Mouse (Mus musculus): ENCODE data around the gene Pgk1.
"Not testable (repeated sequence)": the region's sequence is repeated elsewhere in the genome, so short reads cannot be mapped to it uniquely, and the experiment has no call there.

Pgk1 gene

GRCm38 (mm10) chrX:106186713-106187649 lies at the start of gene Pgk1:
Gene Pgk1, plus strand, starts transcription at chrX:106187100.
- DNase-seq: peak; percentile 97

GRCm38 (mm10) chrX:106139309-106140070 lies 47.4 kb upstream of the Pgk1 start:
- DNase-seq: peak; percentile 26

- DNase-seq: no peak
These were observed 44.0 kb upstream of the Pgk1 start, which contains the start of gene Tlr13 for GRCm38 (mm10) chrX:106142936-106143335. Gene Tlr13, plus strand, starts transcription at chrX:106143204.

- DNase-seq: no peak
These were observed 38.7 kb upstream of the Pgk1 start for GRCm38 (mm10) chrX:106148185-106148584.

GRCm38 (mm10) chrX:106149460-106149859 lies 37.4 kb upstream of the Pgk1 start:
- DNase-seq: no peak

GRCm38 (mm10) chrX:106154180-106154586 lies 32.7 kb upstream of the Pgk1 start:
- no peak for DNase-seq

GRCm38 (mm10) chrX:106155892-106156291 lies 31.0 kb upstream of the Pgk1 start:
- DNase-seq: no peak

GRCm38 (mm10) chrX:106163995-106164394 lies 22.9 kb upstream of the Pgk1 start:
- DNase-seq: no peak

GRCm38 (mm10) chrX:106164555-106164954 lies 22.3 kb upstream of the Pgk1 start:
- no peak for DNase-seq

GRCm38 (mm10) chrX:106165089-106165488 lies 21.8 kb upstream of the Pgk1 start:
- DNase-seq: no peak

- DNase-seq: peak; percentile 60
These were observed 15.6 kb upstream of the Pgk1 start for GRCm38 (mm10) chrX:106171106-106171852.

- DNase-seq: no peak
These were observed 15.1 kb upstream of the Pgk1 start for GRCm38 (mm10) chrX:106171853-106172154.

- no peak for DNase-seq
These were observed 10.6 kb upstream of the Pgk1 start for GRCm38 (mm10) chrX:106176331-106176730.

GRCm38 (mm10) chrX:106184279-106184678 lies 2.6 kb upstream of the Pgk1 start:
- no peak for DNase-seq

GRCm38 (mm10) chrX:106185706-106186105 lies 1.2 kb upstream of the Pgk1 start:
- no peak for DNase-seq

GRCm38 (mm10) chrX:106187737-106188136 lies 837 bp downstream of the Pgk1 start:
- DNase-seq: peak; percentile 10

GRCm38 (mm10) chrX:106189356-106189755 lies 2.5 kb downstream of the Pgk1 start:
- DNase-seq: no peak

GRCm38 (mm10) chrX:106190091-106190490 lies 3.2 kb downstream of the Pgk1 start:
- DNase-seq: no peak

- DNase-seq: not testable (repeated sequence)
These were observed 7.5 kb downstream of the Pgk1 start for GRCm38 (mm10) chrX:106194361-106194760.

- DNase-seq: no peak
These were observed 10.4 kb downstream of the Pgk1 start for GRCm38 (mm10) chrX:106197308-106197707.

- no peak for DNase-seq
These were observed 12.0 kb downstream of the Pgk1 start for GRCm38 (mm10) chrX:106198904-106199303.

GRCm38 (mm10) chrX:106209100-106209499 lies 22.2 kb downstream of the Pgk1 start:
- no peak for DNase-seq
